Mouse (Mus musculus) forebrain, embryonic 16.5 days (tissue): Measurements from ENCODE around the gene Hbb-y. TPM values are rescaled to one million over a fixed set of nuclear protein-coding genes. Genes with fewer than 3 reads are reported as not detected.
"Not testable (repeated sequence)": the region's sequence is repeated elsewhere in the genome, so short reads cannot be mapped to it uniquely, and the experiment has no call there.

Experiments
- ATAC-seq: fragments of 200-750 bp; cut with Nextera tagmentation; 2 replicates; pipeline ENCODE4 v1.8.0; 2017; ENCODE audit warnings: mild to moderate bottlenecking, moderate library complexity
- H3K27ac ChIP-seq: fragments of 300-500 bp; sonication (generic); 2 replicates; pipeline ENCODE4 v1.5.1; 2014; ENCODE audit warnings: low read length, control low read depth
- H3K27me3 ChIP-seq: fragments of 300-500 bp; sonication (generic); replicated peaks from 2 replicates; pipeline ENCODE4 v1.6.1; 2014; ENCODE audit warnings: low read length; ENCODE audit not compliant: control insufficient read depth, insufficient read depth
- H3K36me3 ChIP-seq: fragments of 300-500 bp; sonication (generic); 2 replicates; pipeline ENCODE4 v1.6.1; 2014; ENCODE audit not compliant: control insufficient read depth, insufficient read depth
- H3K4me1 ChIP-seq: fragments of 300-500 bp; sonication (generic); replicated peaks from 2 replicates; pipeline ENCODE4 v1.6.1; 2014; ENCODE audit warnings: low read length; ENCODE audit not compliant: control insufficient read depth, insufficient read depth
- H3K4me2 ChIP-seq: fragments of 300-500 bp; sonication (generic); 2 replicates; pipeline ENCODE4 v1.6.1; 2014; ENCODE audit warnings: mild to moderate bottlenecking, low read length, control low read depth
- H3K4me3 ChIP-seq: fragments of 300-500 bp; sonication (generic); replicated peaks from 2 replicates; pipeline ENCODE4 v1.5.1; 2014; ENCODE audit warnings: mild to moderate bottlenecking, low read length, control low read depth
- H3K9ac ChIP-seq: fragments of 300-500 bp; sonication (generic); replicated peaks from 2 replicates; pipeline ENCODE4 v1.6.1; 2014; ENCODE audit warnings: low read depth, low read length, control low read depth
- H3K9me3 ChIP-seq: fragments of 300-500 bp; sonication (generic); 2 replicates; pipeline ENCODE4 v1.6.1; 2016; ENCODE audit warnings: low read length; ENCODE audit not compliant: control insufficient read depth
- WGBS: fragments of 180-500 bp; shearing (Covaris S2); extraction: QIAGEN DNeasy Blood & Tissue Kit; methylation state at CpG from one replicate; pipeline ENCODE4 v1.1.7; 2014; 5-methylcytosine and 5-hydroxymethylcytosine counted together
- polyA plus RNA-seq: library from polyadenylated mRNA; unstranded; fragments of >200 nt; fragmentation: Nextera tagmentation; extraction: Ambion mirVana; gene quantifications from 2 replicates; pipeline ENCODE4 v1.2.1, GENCODE M21; 2015

Gene Hbb-y
- polyA plus RNA-seq, 1 experiment from 2014 or later: 24.4 TPM

DNA sequence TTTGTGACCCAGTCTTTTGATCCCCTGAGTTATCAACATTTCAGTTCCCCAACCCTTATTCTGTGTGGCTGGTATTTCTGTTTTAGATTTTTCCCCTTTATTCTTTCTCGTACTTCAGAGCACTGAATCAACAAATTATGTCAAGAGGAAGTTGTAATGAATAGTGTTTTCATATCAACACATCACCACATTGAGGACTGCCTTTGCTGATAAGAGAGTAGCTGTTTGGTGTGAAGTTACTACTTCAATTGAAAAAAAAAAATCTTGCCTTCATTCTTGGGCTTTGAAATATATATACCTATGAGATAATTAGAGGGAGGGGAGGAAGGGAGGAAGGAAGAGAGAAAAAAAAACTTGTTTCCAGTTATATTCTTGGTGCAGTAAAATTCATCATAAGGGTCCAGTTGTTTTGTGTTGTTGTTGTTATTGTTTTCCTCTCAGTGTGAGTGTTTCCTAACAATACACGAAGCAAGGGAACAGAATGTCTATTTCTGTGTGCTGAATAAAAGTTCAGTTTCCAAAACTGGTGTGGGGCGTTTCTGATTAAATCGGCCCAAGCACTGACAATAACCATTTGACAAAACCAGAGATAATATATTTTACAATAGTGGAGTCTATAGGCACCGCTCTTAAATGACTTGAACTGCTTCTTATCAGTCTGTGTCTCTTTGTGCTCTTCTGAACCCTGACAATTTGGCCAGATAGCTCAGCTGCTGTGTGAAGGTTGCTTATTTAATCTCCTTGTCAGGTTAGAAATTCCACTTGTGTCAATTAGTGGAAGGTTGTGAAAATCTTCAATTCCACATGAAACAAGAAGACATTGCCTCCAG is 43.8 kb downstream of the Hbb-y start:
- Histone ChIP-seq H3K27me3 (no peaks in the 10 kb centered on the region), H3K4me3 (no peak overlapping the region), H3K9me3 (no peaks in the 10 kb centered on the region), H3K4me2 (no peak overlapping the region), H3K9ac (no peak overlapping the region), H3K36me3 (no peaks in the 10 kb centered on the region), H3K4me1 (no peaks in the 10 kb centered on the region), H3K27ac (no peak overlapping the region)
- no peak for ATAC-seq
- 73% methylated on average over 5 of the region's 5 CpGs for WGBS

DNA sequence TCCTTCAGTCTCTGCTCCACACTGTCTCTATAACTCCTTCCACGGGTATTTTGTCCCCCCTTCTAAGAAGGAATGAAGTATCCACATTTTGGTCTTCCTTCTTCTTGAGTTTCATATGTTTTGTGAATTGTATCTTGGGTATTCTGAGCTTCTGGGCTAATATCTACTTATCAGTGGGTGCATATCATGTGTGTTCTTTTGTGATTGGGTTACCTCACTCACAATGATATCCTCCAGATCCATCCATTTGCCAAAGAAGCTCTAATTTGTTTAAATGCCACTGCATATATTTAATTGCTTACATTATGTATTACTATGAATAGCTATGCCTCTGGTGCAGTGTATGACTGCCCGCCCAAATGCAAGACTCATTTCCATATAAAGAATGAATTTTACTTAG is 44.9 kb downstream of the Hbb-y start:
- H3K4me3 ChIP-seq: not testable (repeated sequence)
- 60% methylated on average over 2 of the region's 2 CpGs for WGBS

DNA sequence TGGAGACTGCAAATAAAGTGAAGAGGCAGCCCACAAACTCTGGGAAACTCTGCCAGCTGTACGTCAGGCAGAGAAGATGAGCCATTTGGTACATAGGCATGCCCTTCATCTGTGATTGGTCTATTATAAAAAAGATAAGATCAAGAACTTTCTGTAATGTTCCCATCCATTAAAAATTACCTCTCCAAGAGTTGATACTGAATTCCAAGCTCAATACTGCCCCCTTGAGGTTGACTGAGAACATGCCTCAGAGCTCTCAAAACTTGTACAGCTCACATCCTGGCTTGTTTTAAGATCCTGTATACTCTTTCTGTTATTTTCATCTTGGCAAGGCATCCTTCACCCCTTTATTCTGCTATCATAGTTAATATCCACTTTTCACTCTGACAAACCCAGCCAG is 46.2 kb downstream of the Hbb-y start:
- WGBS: 56% methylated on average over 1 of the region's 1 CpGs
- Histone ChIP-seq H3K27me3 (no peaks in the 10 kb centered on the region), H3K9me3 (no peaks in the 10 kb centered on the region), H3K4me1 (no peaks in the 10 kb centered on the region), H3K9ac (no peak overlapping the region), H3K4me3 (no peak overlapping the region), H3K4me2 (no peak overlapping the region), H3K27ac (no peak overlapping the region), H3K36me3 (no peaks in the 10 kb centered on the region)
- ATAC-seq: no peak

More for the DNA sequence above, 44.9 kb downstream of the Hbb-y start:
- H3K4me2 ChIP-seq, H3K27ac ChIP-seq, H3K27me3 ChIP-seq, H3K9me3 ChIP-seq, ATAC-seq, H3K9ac ChIP-seq, H3K36me3 ChIP-seq, H3K4me1 ChIP-seq: not testable (repeated sequence)

Other genes starting within 250 kb of the Hbb-y start
- not detected in 2 replicates for gene Olfr620, start 240.7 kb downstream of the Hbb-y start, polyA plus RNA-seq
- not detected in 2 replicates for gene Olfr622, start 210.5 kb downstream of the Hbb-y start, polyA plus RNA-seq
- not detected in 2 replicates for gene Olfr623, start 189.5 kb downstream of the Hbb-y start, polyA plus RNA-seq
- gene Olfr624, start 182.0 kb downstream of the Hbb-y start, polyA plus RNA-seq: not detected in 2 replicates
- not detected in 2 replicates for gene Olfr625-ps1, start 170.5 kb downstream of the Hbb-y start, polyA plus RNA-seq
- not detected in 2 replicates for gene Olfr243, start 138.5 kb downstream of the Hbb-y start, polyA plus RNA-seq
- not detected in 2 replicates for gene Olfr628, start 122.8 kb downstream of the Hbb-y start, polyA plus RNA-seq
- gene Olfr629, start 108.3 kb downstream of the Hbb-y start, polyA plus RNA-seq: not detected in 2 replicates
- gene Olfr630, start 95.9 kb downstream of the Hbb-y start, polyA plus RNA-seq: not detected in 2 replicates
- not detected in 2 replicates for gene Olfr69, start 81.6 kb downstream of the Hbb-y start, polyA plus RNA-seq
- gene Olfr68, start 73.5 kb downstream of the Hbb-y start, polyA plus RNA-seq: not detected in 2 replicates
- not detected in 2 replicates for gene Olfr67, start 61.4 kb downstream of the Hbb-y start, polyA plus RNA-seq
- 1,171 and 1,472 TPM in 2 replicates for gene Hbb-bt, start 39.2 kb downstream of the Hbb-y start, polyA plus RNA-seq
- 3,869 and 4,747 TPM in 2 replicates for gene Hbb-bs, start 25.1 kb downstream of the Hbb-y start, polyA plus RNA-seq
- gene Hbb-bh2, start 12.7 kb downstream of the Hbb-y start, polyA plus RNA-seq: not detected in 2 replicates
- gene Hbb-bh1, start 10.1 kb downstream of the Hbb-y start, polyA plus RNA-seq: 0.43 TPM in 1 of 2 replicates, not detected in the other
- gene Olfr66, start 33.0 kb upstream of the Hbb-y start, polyA plus RNA-seq: not detected in 2 replicates
- not detected in 2 replicates for gene Olfr64, start 41.3 kb upstream of the Hbb-y start, polyA plus RNA-seq
- not detected in 2 replicates for gene Olfr65, start 50.3 kb upstream of the Hbb-y start, polyA plus RNA-seq
- not detected in 2 replicates for gene Olfr631, start 75.6 kb upstream of the Hbb-y start, polyA plus RNA-seq
- not detected in 2 replicates for gene Olfr632, start 81.1 kb upstream of the Hbb-y start, polyA plus RNA-seq
- gene Olfr633, start 91.2 kb upstream of the Hbb-y start, polyA plus RNA-seq: not detected in 2 replicates
- not detected in 2 replicates for gene Olfr635, start 117.9 kb upstream of the Hbb-y start, polyA plus RNA-seq
- not detected in 2 replicates for gene Olfr638, start 145.5 kb upstream of the Hbb-y start, polyA plus RNA-seq
- not detected in 2 replicates for gene Olfr639, start 164.1 kb upstream of the Hbb-y start, polyA plus RNA-seq
- gene Olfr640, start 172.4 kb upstream of the Hbb-y start, polyA plus RNA-seq: not detected in 2 replicates
- gene Olfr641, start 182.2 kb upstream of the Hbb-y start, polyA plus RNA-seq: not detected in 2 replicates
- gene Olfr642, start 199.4 kb upstream of the Hbb-y start, polyA plus RNA-seq: not detected in 2 replicates
- gene 4930516K23Rik, start 208.2 kb upstream of the Hbb-y start, polyA plus RNA-seq: not detected in 2 replicates
- not detected in 2 replicates for gene Olfr644, start 218.7 kb upstream of the Hbb-y start, polyA plus RNA-seq
- not detected in 2 replicates for gene Olfr645, start 232.2 kb upstream of the Hbb-y start, polyA plus RNA-seq